Mouse (Mus musculus): ENCODE results near the gene Trex1.

Gene Trex1

DNA sequence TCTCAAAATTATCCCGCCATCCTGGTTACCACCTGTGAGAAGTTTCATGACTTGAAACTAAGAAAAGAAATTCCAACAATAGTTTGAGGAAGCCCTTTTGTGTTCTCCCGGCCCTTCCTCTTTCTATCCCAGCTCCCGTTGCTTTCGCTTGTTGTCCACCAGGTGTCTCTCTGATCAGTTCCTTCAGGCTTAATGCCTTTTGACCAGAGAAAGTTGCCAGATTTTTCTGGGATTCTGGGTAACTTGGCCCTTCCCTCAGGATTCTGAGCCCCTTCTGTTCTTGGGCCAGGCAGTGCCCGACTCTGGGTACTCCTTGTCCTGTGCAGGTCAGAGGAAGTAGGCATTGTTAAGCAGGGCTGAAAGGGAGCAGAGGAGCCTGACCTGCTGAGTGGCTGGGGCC, 28.5 kb upstream of the Trex1 start:
- DNase-seq (ENCODE audit: extremely low spot score): peak; percentile 35

GRCm38 (mm10) chr9:109084922-109085321, 25.4 kb upstream of the Trex1 start:
- no peak for DNase-seq (ENCODE audit: extremely low spot score)

- DNase-seq (ENCODE audit: extremely low spot score): peak; percentile 91
Observed at GRCm38 (mm10) chr9:109082124-109082800, 22.7 kb upstream of the Trex1 start, which contains the start of the genes Ccdc51 and Tma7. Ccdc51 (plus strand) TSS chr9:109082493. Tma7 (minus strand) TSS chr9:109082587.

- DNase-seq (ENCODE audit: extremely low spot score): no peak
Observed at GRCm38 (mm10) chr9:109081749-109082123, 22.2 kb upstream of the Trex1 start.

DNA sequence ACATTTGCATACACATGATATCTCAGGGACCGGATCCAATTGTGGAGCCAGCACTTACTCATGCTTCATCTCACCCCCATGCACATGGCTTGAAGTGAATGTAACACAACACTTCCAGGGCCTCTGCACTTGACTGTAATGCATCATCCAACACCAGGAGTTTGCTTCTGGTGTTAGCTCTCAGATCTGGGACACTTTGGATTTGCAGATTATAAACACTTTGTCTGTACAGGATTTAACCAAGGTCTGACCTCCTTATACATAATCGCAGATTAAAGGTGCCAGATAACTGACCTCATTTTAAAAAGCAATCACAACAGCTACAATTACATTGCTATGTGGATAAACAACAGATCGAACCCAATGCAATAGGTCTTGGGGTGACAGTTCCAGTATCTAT, 21.0 kb upstream of the Trex1 start:
- no peak for DNase-seq (ENCODE audit: extremely low spot score)

GRCm38 (mm10) chr9:109073661-109074573, 14.4 kb upstream of the Trex1 start, which contains the start of gene Atrip:
Atrip (minus strand) TSS chr9:109074124.
- peak; percentile 91 for DNase-seq (ENCODE audit: extremely low spot score)

DNA sequence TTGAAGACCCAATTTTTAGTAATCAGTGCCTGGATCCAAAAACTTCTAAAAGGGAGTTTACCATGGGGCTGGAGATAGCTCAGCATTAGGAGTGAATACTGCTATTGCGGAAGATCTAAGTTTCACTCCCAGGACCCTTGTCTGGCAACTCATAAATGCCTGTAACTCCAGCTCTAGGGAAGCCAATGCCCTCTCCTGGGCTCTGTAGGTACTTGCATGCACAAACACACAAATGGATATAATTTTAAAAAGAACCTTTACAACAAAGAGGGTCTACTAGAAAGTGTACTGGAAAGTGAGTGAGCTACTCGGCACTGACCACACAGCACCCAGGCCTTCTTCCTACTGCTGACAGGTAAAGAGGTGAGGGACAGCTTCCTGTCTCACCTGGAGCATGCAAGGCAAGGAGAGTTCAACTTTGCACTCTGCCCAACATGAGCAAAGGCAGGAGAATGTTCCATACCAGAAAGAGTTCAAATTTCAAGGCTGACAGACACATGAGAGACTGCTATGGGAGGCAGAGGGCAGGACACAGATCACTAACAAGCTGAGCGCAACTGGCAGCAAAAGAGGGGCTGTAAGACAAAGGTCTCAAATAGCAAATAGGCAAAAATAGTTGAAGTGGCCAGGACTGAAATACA, 8.7 kb upstream of the Trex1 start:
- no peak for DNase-seq (ENCODE audit: extremely low spot score)

GRCm38 (mm10) chr9:109060898-109061295, 1.4 kb upstream of the Trex1 start:
- no peak for DNase-seq (ENCODE audit: extremely low spot score)

DNA sequence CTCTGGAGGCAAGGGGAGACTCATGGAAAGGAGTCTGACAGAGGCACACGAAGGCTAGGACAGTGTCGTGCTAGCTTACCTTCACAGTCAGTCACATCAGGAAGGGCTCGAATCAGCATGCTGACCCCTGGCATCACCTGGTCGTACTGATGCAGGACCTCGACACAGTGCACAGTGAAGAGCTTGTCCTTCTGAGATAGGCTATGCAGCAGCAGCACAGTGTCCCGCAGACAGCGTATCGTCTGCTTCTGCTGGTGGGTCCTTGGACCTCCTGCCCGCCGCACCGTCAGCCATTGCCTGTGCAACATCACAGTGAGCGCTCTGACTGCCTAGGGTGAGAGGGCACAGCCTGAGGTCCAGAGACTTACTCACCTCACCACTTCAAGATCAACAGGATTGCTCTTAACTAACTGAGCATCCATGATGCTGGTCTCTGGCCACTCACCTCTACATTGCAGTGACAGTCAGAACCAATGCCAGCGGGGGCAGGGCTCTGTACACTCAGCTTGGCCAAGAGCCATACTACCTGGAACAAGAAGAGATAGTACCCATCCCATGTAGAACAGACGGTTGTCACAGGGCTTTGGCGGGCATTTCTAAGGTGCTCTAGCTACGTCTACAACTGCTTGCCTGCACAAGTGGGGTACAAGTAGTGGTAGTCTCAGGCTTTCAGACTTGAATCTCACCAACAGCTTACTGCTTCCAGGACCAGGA, 807 bp upstream of the Trex1 start:
- DNase-seq (ENCODE audit: extremely low spot score): no peak

DNA sequence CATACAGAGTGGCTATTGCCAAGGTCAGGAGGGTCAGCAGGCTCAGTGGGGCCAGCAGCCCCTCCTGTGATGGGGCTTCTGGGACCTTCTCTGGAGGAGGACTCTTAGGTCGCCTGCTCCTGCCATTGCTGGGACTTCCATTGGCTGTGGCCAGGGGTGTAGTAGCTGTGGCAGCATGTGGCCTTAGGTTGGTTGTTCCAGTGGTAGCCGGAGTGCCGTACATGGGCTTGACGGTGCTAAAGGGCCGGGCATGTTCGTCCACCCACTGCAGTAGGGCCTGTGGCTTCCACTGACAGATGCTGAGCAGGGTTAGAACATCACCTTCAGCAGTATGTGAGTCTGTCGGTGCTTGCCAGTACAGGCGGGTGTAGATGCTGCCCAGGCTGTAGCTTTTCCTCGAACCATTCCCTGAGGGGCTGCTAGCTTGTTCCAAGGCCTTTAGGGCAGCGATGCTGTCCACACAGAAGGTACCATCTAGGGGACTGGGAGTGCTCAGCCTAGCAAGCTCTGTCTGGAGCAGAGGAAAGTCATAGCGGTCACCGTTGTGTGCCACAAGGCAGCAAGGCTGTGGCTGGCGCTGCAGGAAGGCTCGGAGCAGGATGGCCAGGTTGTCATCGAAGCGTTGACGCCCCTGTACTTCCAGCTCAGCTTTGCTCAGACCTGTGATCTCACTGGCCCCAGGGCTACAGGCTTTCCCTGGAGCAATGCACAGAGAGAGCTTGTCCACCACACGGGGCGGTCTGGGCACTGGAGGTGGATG, 1.3 kb downstream of the Trex1 start:
- DNase-seq (ENCODE audit: extremely low spot score): no peak

DNA sequence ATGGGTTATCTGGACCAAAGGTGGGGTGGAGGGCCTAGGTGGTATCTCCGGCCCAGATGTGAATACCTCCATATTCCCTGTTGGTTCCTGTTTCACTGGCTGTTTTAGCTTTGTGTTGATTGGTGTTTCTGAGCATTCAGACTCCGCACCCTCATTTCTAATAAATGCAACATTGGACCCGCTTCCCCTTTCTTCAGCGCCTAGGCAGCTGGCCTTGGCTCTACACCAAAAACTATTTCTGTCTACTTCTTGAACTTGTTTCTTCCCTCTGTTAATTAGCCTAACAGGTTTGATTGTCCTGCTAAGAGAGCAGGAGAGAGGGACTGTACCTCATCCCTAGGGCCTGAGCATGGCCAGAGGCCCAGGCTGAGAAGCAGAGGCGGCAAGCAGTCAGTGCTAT, 2.0 kb downstream of the Trex1 start:
- no peak for DNase-seq (ENCODE audit: extremely low spot score)

GRCm38 (mm10) chr9:109056916-109057315, 2.6 kb downstream of the Trex1 start:
- no peak for DNase-seq (ENCODE audit: extremely low spot score)

DNA sequence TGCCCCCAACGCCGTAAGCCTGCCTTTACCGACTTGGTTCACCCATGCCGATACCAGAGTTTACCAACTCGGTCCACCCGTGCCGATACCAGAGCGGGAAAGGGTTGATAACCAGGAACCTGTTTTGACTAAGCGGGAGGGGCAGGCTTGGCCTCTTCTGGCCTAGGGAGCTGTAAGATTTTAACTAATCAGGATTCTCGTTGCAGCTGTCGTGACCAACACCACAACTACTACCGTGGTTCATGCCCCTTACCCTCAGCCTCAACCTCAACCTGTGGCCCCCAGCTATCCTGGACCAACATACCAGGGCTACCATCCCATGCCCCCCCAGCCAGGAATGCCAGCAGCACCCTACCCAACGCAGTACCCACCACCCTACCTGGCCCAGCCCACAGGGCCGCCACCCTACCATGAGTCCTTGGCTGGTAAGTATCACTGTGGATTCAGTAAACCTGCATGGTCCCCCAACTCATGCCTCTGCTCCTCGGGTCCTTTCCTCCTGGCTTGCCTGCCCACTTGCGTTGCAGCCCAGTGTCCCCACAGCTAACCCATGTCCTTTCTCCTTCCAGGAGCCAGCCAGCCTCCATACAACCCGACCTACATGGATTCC, 3.3 kb downstream of the Trex1 start:
- DNase-seq (ENCODE audit: extremely low spot score): no peak

DNA sequence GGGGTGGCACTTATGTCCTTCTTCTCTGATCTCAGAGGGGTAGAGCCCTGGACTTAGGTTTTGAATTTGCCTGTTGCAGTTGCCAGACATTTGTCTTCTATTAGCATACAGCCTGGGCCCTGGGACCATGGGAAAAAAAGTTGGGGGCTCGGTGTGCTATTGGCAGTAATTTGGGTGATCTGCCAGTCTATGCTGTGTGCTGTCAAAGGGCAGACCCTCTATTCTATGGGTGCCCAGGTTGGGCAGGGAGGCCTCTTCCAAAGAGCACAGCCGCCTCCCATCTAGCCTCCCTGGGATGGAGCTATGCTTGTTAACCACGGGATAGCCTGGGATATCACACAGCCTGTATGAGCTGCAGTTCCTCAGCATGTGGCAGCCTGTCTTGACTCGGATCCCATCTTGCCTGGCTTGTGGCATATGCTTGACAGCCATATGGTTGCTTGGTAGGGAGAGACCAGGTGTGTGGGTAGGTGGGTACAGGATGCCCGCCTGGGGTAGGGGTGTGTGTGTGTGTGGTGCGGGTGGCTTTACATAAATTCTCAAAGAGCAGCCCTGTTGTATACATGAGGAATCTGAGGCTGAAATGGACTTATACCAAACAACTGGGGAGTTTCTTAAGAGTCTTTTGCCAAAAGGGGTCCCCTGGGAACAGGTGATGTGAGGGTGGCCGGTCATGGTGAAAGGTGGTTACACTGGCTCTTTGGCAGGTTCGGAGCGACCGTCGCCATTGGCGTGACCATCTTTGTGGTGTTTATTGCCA, 4.1 kb downstream of the Trex1 start:
- no peak for DNase-seq (ENCODE audit: extremely low spot score)

GRCm38 (mm10) chr9:109054712-109055111, 4.8 kb downstream of the Trex1 start:
- DNase-seq (ENCODE audit: extremely low spot score): peak; percentile 49

- DNase-seq (ENCODE audit: extremely low spot score): no peak
Observed at GRCm38 (mm10) chr9:109053851-109054250, 5.7 kb downstream of the Trex1 start.

- DNase-seq (ENCODE audit: extremely low spot score): no peak
Observed at GRCm38 (mm10) chr9:109053366-109053765, 6.2 kb downstream of the Trex1 start.

DNA sequence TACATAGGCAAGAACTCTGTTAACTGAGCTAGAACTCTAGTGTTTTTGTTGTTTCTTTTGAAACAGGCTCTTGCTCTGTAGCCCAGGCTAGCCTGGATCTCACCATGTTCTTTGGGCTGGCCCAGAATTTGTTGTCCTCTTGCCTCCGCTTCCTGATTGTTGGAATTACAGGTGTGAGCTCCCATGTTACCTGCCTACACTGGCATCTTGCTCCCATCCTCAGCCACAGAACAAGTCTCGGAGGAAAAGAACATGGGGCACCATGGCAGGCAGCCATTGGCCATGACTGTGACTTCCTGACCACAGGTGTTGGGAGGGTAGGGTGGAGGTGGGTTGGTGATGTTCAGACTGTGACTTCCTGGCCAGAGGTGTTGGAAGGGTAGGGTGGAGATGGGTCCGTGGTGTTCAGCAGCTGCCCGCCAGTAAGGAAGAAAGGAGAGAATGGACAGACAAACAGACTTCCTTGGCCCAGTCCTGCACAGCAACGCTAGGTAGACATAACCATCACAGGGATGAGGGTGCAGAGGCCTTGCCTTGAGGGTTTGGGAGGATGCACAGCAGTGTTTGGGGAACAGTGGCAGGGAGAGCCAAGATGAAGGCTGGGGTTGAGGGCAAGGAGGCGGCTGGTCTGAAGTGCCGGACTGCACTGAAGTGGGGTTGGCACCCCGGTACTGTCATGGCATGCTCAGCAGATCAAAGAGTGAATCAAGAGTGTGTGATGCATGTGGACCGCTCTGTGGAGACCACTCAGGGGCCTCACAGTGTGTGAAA, 6.9 kb downstream of the Trex1 start:
- no peak for DNase-seq (ENCODE audit: extremely low spot score)

Measured in embryo, embryonic 9.5 days (tissue).